Mouse (Mus musculus) midbrain, embryonic 10.5 days (tissue): ENCODE measurements at regions not wholly inside any gene's neighbourhood (a gene's known extent, or its start where the extent isn't known, plus 50 kb on each side); places are given as distances from the start of the nearest gene placed in this dataset.
"Not testable (repeated sequence)": the region's sequence is repeated elsewhere in the genome, so short reads cannot be mapped to it uniquely, and the experiment has no call there.

Source experiments
- DNase-seq: peaks from one replicate; pipeline ENCODE4 v3.0.0-alpha.2; 2017; ENCODE audit warnings: low spot score
- H3K27ac ChIP-seq: fragments of 300-500 bp; sonication (generic); replicated peaks from 2 replicates; pipeline ENCODE4 v1.5.1; 2016; ENCODE audit warnings: mild to moderate bottlenecking
- H3K27me3 ChIP-seq: fragments of 300-500 bp; sonication (generic); 2 replicates; pipeline ENCODE4 v1.6.1; 2016; ENCODE audit warnings: low read depth, mild to moderate bottlenecking; ENCODE audit not compliant: poor library complexity, severe bottlenecking
- H3K36me3 ChIP-seq: fragments of 300-500 bp; sonication (generic); 2 replicates; pipeline ENCODE4 v1.6.1; 2016; ENCODE audit warnings: mild to moderate bottlenecking, moderate library complexity
- H3K4me1 ChIP-seq: fragments of 300-500 bp; sonication (generic); 2 replicates; pipeline ENCODE4 v1.6.1; 2016
- H3K4me3 ChIP-seq: fragments of 300-500 bp; sonication (generic); 2 replicates; pipeline ENCODE4 v1.5.1; 2016; ENCODE audit warnings: mild to moderate bottlenecking, moderate library complexity
- H3K9me3 ChIP-seq: fragments of 300-500 bp; sonication (generic); replicated peaks from 2 replicates; pipeline ENCODE4 v1.6.1; 2016; ENCODE audit warnings: mild to moderate bottlenecking
- WGBS: fragments of 180-500 bp; shearing (Covaris S2); methylation state at CpG from one replicate; pipeline ENCODE4 v1.1.7; 2016; 5-methylcytosine and 5-hydroxymethylcytosine counted together

DNA sequence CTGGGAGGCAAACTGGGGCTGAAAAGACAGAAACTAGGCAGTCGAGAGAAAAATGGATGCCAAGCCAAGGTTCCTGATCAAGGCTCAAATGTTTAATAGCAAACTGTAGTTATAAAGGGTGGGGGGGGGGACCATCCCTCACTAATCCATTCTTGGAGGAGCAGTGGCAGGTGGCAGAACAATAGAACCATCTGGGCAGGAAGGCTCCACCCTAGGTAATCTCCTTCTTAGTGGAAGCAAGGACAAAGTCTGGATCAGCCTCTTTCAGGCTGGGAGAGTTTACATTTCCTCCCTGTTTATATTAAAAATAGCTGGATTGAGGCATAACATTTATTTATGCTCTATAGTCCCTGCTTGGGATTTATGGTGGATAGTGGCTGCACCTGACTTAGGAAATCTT lies 180.8 kb downstream of the Cdh9 start:
- no peak overlapping the region for H3K27ac ChIP-seq
- no peaks in the 10 kb centered on the region for H3K9me3 ChIP-seq

GRCm38 (mm10) chr15:16909941-16910340 lies 181.4 kb downstream of the Cdh9 start:
- not testable (repeated sequence) for H3K27ac ChIP-seq, H3K4me3 ChIP-seq, H3K36me3 ChIP-seq, H3K27me3 ChIP-seq, H3K9me3 ChIP-seq, DNase-seq, H3K4me1 ChIP-seq
- 73% methylated on average over 3 of the region's 3 CpGs for WGBS

More for the DNA sequence above, 180.8 kb downstream of the Cdh9 start:
- 76% methylated on average over 1 of the region's 1 CpGs for WGBS
- Histone ChIP-seq H3K4me3 (no peak overlapping the region), H3K4me1 (no peaks in the 10 kb centered on the region), H3K27me3 (no peaks in the 10 kb centered on the region), H3K36me3 (no peaks in the 10 kb centered on the region)
- DNase-seq, result no peak

GRCm38 (mm10) chr15:16914966-16915569 lies 186.5 kb downstream of the Cdh9 start:
- Histone ChIP-seq H3K9me3 (no peaks in the 10 kb centered on the region), H3K36me3 (no peaks in the 10 kb centered on the region), H3K27ac (no peak overlapping the region), H3K4me1 (no peaks in the 10 kb centered on the region), H3K27me3 (no peaks in the 10 kb centered on the region), H3K4me3 (no peak overlapping the region)
- WGBS, result 70% methylated on average over 2 of the region's 2 CpGs
- no peak for DNase-seq

GRCm38 (mm10) chr15:16923246-16923645 lies 194.7 kb downstream of the Cdh9 start:
- Histone ChIP-seq H3K27me3 (no peaks in the 10 kb centered on the region), H3K36me3 (no peaks in the 10 kb centered on the region), H3K27ac (no peak overlapping the region), H3K4me3 (no peak overlapping the region), H3K9me3 (no peaks in the 10 kb centered on the region), H3K4me1 (no peaks in the 10 kb centered on the region)
- whole genome bisulfite sequencing, result 89% methylated on average over 1 of the region's 1 CpGs
- DNase-seq, result no peak

- Histone ChIP-seq H3K27ac (no peak overlapping the region), H3K36me3 (no peaks in the 10 kb centered on the region), H3K4me1 (no peaks in the 10 kb centered on the region), H3K27me3 (no peaks in the 10 kb centered on the region), H3K4me3 (no peak overlapping the region), H3K9me3 (no peaks in the 10 kb centered on the region)
- WGBS, result 87% methylated on average over 2 of the region's 2 CpGs
- DNase-seq, result no peak
Observed at GRCm38 (mm10) chr15:16933137-16933677, 204.7 kb downstream of the Cdh9 start.

GRCm38 (mm10) chr15:16934438-16934837 lies 205.9 kb downstream of the Cdh9 start:
- no peaks in the 10 kb centered on the region for H3K36me3 ChIP-seq
- whole genome bisulfite sequencing, result 88% methylated on average over 3 of the region's 3 CpGs

GRCm38 (mm10) chr15:16975821-16976220 lies 247.3 kb downstream of the Cdh9 start:
- 89% methylated on average over 4 of the region's 4 CpGs for WGBS
- not testable (repeated sequence) for H3K36me3 ChIP-seq, DNase-seq

More at GRCm38 (mm10) chr15:16934438-16934837, 205.9 kb downstream of the Cdh9 start:
- Histone ChIP-seq H3K9me3 (no peaks in the 10 kb centered on the region), H3K4me1 (no peaks in the 10 kb centered on the region), H3K27ac (no peak overlapping the region), H3K27me3 (no peaks in the 10 kb centered on the region), H3K4me3 (no peak overlapping the region)
- DNase-seq, result no peak

DNA sequence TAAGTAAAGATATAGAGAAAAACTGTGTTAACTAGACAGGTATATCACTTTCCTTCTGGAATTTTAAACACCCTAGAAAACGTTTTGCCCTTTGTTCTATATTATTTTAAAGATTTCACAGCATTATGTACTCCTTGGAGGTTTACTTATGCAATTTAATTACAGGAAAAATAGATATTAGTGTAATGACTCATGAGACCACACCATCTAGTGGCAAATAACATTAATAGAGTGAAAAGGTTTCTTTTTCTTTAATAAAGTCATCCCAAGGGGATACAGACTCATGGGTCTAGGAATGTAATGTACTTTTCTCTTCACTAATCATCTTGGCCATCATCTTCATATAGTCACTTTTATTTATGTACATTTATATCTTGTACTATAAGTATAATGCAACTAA lies 262.3 kb downstream of the Cdh9 start:
- Histone ChIP-seq H3K27ac (no peak overlapping the region), H3K36me3 (no peaks in the 10 kb centered on the region), H3K27me3 (no peaks in the 10 kb centered on the region), H3K4me1 (no peaks in the 10 kb centered on the region), H3K9me3 (no peaks in the 10 kb centered on the region), H3K4me3 (no peak overlapping the region)
- 20% methylated on average over 1 of the region's 1 CpGs for whole genome bisulfite sequencing
- DNase-seq, result no peak

More at GRCm38 (mm10) chr15:16975821-16976220, 247.3 kb downstream of the Cdh9 start:
- not testable (repeated sequence) for H3K27ac ChIP-seq, H3K4me1 ChIP-seq, H3K27me3 ChIP-seq, H3K4me3 ChIP-seq, H3K9me3 ChIP-seq

GRCm38 (mm10) chr15:16995667-16996066 lies 267.1 kb downstream of the Cdh9 start:
- H3K36me3 ChIP-seq, result no peaks in the 10 kb centered on the region
- 67% methylated on average over 1 of the region's 1 CpGs for WGBS
- H3K27ac ChIP-seq, result no peak overlapping the region
- no peaks in the 10 kb centered on the region for H3K27me3 ChIP-seq
- no peaks in the 10 kb centered on the region for H3K4me1 ChIP-seq
- no peak overlapping the region for H3K4me3 ChIP-seq
- no peaks in the 10 kb centered on the region for H3K9me3 ChIP-seq
- DNase-seq, result no peak

DNA sequence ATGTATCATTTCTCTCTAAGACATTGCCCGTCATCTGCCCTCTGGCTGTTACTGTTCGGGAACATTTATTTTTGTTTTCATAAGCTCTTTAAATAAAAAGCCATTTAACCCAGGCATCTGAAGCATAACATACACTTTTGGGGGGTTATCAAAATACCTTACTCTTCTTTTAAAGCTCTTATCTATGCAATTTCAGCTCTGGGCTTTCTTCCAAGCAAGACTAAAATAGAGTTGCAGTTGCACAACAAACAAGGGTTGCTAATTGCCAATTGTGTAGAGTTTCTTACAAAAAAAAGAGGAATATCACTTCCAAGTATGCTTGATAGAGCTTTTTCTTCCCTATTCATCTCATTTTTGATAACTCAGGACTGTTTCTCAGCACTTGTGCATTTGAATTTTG lies 277.6 kb downstream of the Cdh9 start:
- WGBS, result 83% methylated on average over 2 of the region's 2 CpGs
- Histone ChIP-seq H3K4me1 (no peaks in the 10 kb centered on the region), H3K9me3 (no peaks in the 10 kb centered on the region), H3K4me3 (no peak overlapping the region), H3K27ac (no peak overlapping the region), H3K36me3 (no peaks in the 10 kb centered on the region), H3K27me3 (no peaks in the 10 kb centered on the region)
- no peak for DNase-seq

DNA sequence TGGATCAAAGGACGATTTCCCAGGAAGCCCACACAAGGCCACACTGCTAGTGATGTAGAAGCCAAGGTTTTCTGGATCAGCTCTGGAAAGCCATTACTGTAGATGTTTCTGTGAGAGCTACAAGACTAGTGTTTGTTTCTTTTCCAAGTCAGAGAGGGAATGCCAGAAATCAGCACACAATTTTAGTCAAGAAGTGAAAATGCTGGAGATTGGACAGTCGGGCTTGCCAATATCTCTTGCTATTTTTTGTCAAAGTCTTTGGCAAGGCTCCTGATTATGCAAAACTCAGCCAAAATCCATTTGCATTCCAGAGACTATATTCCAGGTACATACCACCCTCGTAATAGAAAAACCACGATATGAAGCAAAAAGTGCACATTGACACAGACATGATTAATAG lies 279.3 kb downstream of the Cdh9 start:
- no peaks in the 10 kb centered on the region for H3K36me3 ChIP-seq
- no peak overlapping the region for H3K27ac ChIP-seq
- DNase-seq, result no peak
- 91% methylated on average over 4 of the region's 4 CpGs for WGBS
- H3K27me3 ChIP-seq, result no peaks in the 10 kb centered on the region
- H3K4me1 ChIP-seq, result no peaks in the 10 kb centered on the region
- no peak overlapping the region for H3K4me3 ChIP-seq
- no peaks in the 10 kb centered on the region for H3K9me3 ChIP-seq

DNA sequence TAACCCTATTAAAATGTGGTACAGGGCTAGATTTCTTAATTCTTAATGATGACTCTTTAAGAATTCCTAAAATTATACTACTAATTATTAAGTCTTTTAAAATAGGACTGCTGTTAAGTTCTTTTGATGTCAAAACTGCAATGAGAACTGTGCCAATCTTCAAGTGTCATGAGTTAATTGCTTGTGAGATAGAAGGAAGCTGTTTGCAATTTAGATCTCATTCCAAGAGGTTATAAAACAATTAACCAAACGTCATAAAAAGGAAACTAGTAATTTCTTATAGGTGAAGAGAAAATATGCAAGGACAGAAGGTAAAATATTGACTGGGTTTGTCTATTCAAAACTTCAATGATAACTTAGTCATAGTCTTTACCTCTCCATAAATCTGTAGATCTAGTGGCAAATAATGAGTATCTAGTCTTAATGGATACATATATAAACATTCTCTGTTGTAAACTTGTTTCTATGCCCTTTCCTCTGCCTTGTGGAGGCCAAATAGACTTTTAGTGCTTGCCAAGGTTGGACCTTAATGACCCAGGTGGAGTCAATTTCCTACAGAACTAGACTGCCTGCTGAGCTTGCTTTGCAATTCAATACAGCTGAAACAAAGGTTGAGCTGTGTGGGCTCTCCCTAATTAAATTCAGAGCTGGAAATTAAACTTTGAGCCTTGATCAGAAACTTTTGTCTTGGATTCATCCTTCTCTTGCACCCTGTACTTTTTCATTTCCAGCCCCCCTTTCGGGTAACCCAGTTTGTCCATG lies 320.5 kb downstream of the Cdh9 start:
- H3K36me3 ChIP-seq, result no peaks in the 10 kb centered on the region
- H3K4me1 ChIP-seq, result no peaks in the 10 kb centered on the region
- WGBS, result 48% methylated on average over 2 of the region's 2 CpGs
- no peaks in the 10 kb centered on the region for H3K27me3 ChIP-seq
- H3K9me3 ChIP-seq, result no peaks in the 10 kb centered on the region
- no peak for DNase-seq
- H3K27ac ChIP-seq, result no peak overlapping the region
- no peak overlapping the region for H3K4me3 ChIP-seq

- no peak overlapping the region for H3K4me3 ChIP-seq
- no peak overlapping the region for H3K27ac ChIP-seq
- H3K9me3 ChIP-seq, result no peaks in the 10 kb centered on the region
- H3K4me1 ChIP-seq, result no peaks in the 10 kb centered on the region
- no peak for DNase-seq
- H3K27me3 ChIP-seq, result no peaks in the 10 kb centered on the region
- H3K36me3 ChIP-seq, result no peaks in the 10 kb centered on the region
- WGBS, result 84% methylated on average over 4 of the region's 4 CpGs
Observed at GRCm38 (mm10) chr15:17069772-17070171, 341.2 kb downstream of the Cdh9 start.
